7 mouse cellular contexts compared by ENCODE assay signal in genomic region chr3:101130526-101130925, GRCm38 (mm10). TPM values are rescaled to one million over a fixed set of nuclear protein-coding genes. Genes with fewer than 3 reads are reported as not detected.
DNase-seq lines count a peak whose midpoint lies in the region; ATAC-seq and TF ChIP-seq lines count a peak whose summit lies in the region.

No protein-coding gene starts in this region.

- DNase-seq in ES-E14 (ENCODE audit: low read depth, low spot score), result no peak
- peak; percentile 64 to 75 for DNase-seq in kidney, postnatal 4 days
- DNase-seq in cerebellum, adult 18-20 months, result no peak
- no peak for DNase-seq in spleen, postnatal 36 days (ENCODE audit: low spot score in 2 of 2)

- 1% methylated on average over 11 of the region's 11 CpGs for WGBS in heart, embryonic 12.5 days
- WGBS in midbrain, embryonic 12.5 days, result 2% methylated on average over 11 of the region's 11 CpGs

- in situ Hi-C loops in ES-E14 (cut with MboI; ENCODE audit: low sequenced_read_pairs in 2 of 2, unreplicated experiment in 2 of 2), result no loop called here

- peak overlapping the region; percentile 57 to 65 for H3K4me3 ChIP-seq in ES-E14 (ENCODE audit: insufficient read depth in 1 of 2, low read depth in 1 of 2, low read length in 2 of 2, poor library complexity in 1 of 2, severe bottlenecking in 1 of 2)
- H3K4me3 ChIP-seq in brown adipose tissue, adult 24 weeks (ENCODE audit: insufficient read depth, low read depth, low read length), result peak overlapping the region; percentile 2; the same call in 1 of the 2 replicates
- H3K4me3 ChIP-seq in heart, embryonic 12.5 days, result peak overlapping the region; percentile 21
- no peak overlapping the region for H3K4me3 ChIP-seq in midbrain, embryonic 12.5 days

- peaks cover 7 to 31% of the 10 kb centered on the region in 2 experiments; a peak in 3 of 4 replicates for H3K4me1 ChIP-seq in ES-E14 (ENCODE audit: control insufficient read depth in 2 of 2, insufficient read depth in 2 of 2, low read length in 2 of 2, poor library complexity in 1 of 2)
- peaks cover 7% of the 10 kb centered on the region; the same call in 1 of the 2 replicates for H3K4me1 ChIP-seq in brown adipose tissue, adult 24 weeks (ENCODE audit: control insufficient read depth, insufficient read depth, insufficient read length, low read length)
- peaks cover 19% of the 10 kb centered on the region for H3K4me1 ChIP-seq in heart, embryonic 12.5 days (replicated peaks)
- H3K4me1 ChIP-seq in midbrain, embryonic 12.5 days, result peaks cover 6% of the 10 kb centered on the region

- H3K27me3 ChIP-seq in heart, embryonic 12.5 days (replicated peaks), result no peaks in the 10 kb centered on the region
- H3K27me3 ChIP-seq in midbrain, embryonic 12.5 days, result peaks cover 9% of the 10 kb centered on the region; the same call in 1 of the 2 replicates

- peak overlapping the region; percentile 60 for H3K9ac ChIP-seq in ES-E14 (ENCODE audit: insufficient read depth, low read depth, low read length, poor library complexity, severe bottlenecking)
- H3K9ac ChIP-seq in heart, embryonic 12.5 days, result peak overlapping the region; percentile 9; the same call in 1 of the 2 replicates
- no peak overlapping the region for H3K9ac ChIP-seq in midbrain, embryonic 12.5 days (replicated peaks)

- H3K9me3 ChIP-seq in ES-E14 (ENCODE audit: control insufficient read depth, insufficient read depth, low read depth, low read length), result no peaks in the 10 kb centered on the region
- H3K9me3 ChIP-seq in heart, embryonic 12.5 days (replicated peaks), result no peaks in the 10 kb centered on the region
- H3K9me3 ChIP-seq in midbrain, embryonic 12.5 days, result no peaks in the 10 kb centered on the region

- H3K4me2 ChIP-seq in heart, embryonic 12.5 days, result peak overlapping the region; percentile 61
- peak overlapping the region; percentile 34 for H3K4me2 ChIP-seq in midbrain, embryonic 12.5 days (replicated peaks)

- peak overlapping the region; percentile 54; the same call in 1 of the 2 replicates for H3K27ac ChIP-seq in ES-E14 (ENCODE audit: insufficient read depth, low read depth, low read length, poor library complexity, severe bottlenecking)
- no peak overlapping the region for H3K27ac ChIP-seq in brown adipose tissue, adult 24 weeks (replicated peaks; ENCODE audit: low read depth, low read length)
- no peak overlapping the region for H3K27ac ChIP-seq in heart, embryonic 12.5 days (ENCODE audit: poor library complexity, severe bottlenecking)
- no peak overlapping the region for H3K27ac ChIP-seq in midbrain, embryonic 12.5 days (replicated peaks)

- 0 out of 2 replicates have a peak, but pooled peaks have one; percentile 63 for ATAC-seq in heart, embryonic 12.5 days (ENCODE audit: insufficient number of reproducible peaks, low FRiP score)
- ATAC-seq in midbrain, embryonic 12.5 days (ENCODE audit: low FRiP score, low read depth), result 0 out of 2 replicates have a peak, but pooled peaks have one; percentile 23

- H3K36me3 ChIP-seq in ES-E14 (ENCODE audit: control insufficient read depth, insufficient read depth, low read length, poor library complexity, severe bottlenecking), result no peaks in the 10 kb centered on the region
- H3K36me3 ChIP-seq in heart, embryonic 12.5 days, result no peaks in the 10 kb centered on the region
- no peaks in the 10 kb centered on the region for H3K36me3 ChIP-seq in midbrain, embryonic 12.5 days

TF ChIP-seq in ES-E14, 5 proteins besides CTCF, POLR2A, EP300 and RAD21:
- TF ChIP-seq HCFC1 (IDR thresholded peaks at IDR 0.05; ENCODE audit: borderline replicate concordance, insufficient read depth, low read length) (no peak), MAFK (IDR thresholded peaks at IDR 0.05; ENCODE audit: insufficient read depth, low read depth, low read length) (no peak), ZNF384 (IDR thresholded peaks at IDR 0.05; ENCODE audit: low read depth, low read length) (no peak), ZC3H11A (IDR thresholded peaks at IDR 0.05; ENCODE audit: borderline replicate concordance, low read depth, low read length) (no peak), CHD2 (IDR thresholded peaks at IDR 0.05; ENCODE audit: low read depth, low read length) (no peak)

RNA-seq across cellular contexts. Expression of gene Ptgfrn, which starts 20.4 kb away (rescaled TPM):
- 52.3 and 81.2 TPM in 2 replicates for total RNA-seq in ES-E14 (2012; rRNA removed)
- 3.8 and 7.5 TPM in 2 replicates for polyA plus RNA-seq in brown adipose tissue, adult 24 weeks (2012; ENCODE audit: insufficient read depth, insufficient read length, missing spikeins)
- 6.8 and 7.3 TPM in 2 replicates for polyA plus RNA-seq in heart, embryonic 12.5 days (2016; fragmentation: Nextera tagmentation; extraction: Ambion mirVana)
- polyA plus RNA-seq in midbrain, embryonic 12.5 days (2016; fragmentation: Nextera tagmentation; extraction: Ambion mirVana), result 1.9 and 2.6 TPM in 2 replicates

Comparison
In these comparisons a context has a peak if more than half of its experiments do, and no peak if none do; other contexts are left out.
1. DNase-seq: peak in kidney, postnatal 4 days (2 of 2); none in ES-E14 (single experiment), cerebellum, adult 18-20 months (0 of 2) and spleen, postnatal 36 days (0 of 2).